Mouse (Mus musculus) liver, adult 2 months (tissue): ENCODE measurements at regions not wholly inside any gene's neighbourhood (a gene's known extent, or its start where the extent isn't known, plus 50 kb on each side); places are given as distances from the start of the nearest gene placed in this dataset.

Source experiments
- CTCF ChIP-seq: fragments of 200-500 bp; IDR thresholded peaks from 2 replicates; pipeline ENCODE4 v1.5.1; 2011; ENCODE audit warnings: low read depth, low read length, control low read depth
- POLR2A ChIP-seq: fragments of 200-500 bp; IDR thresholded peaks from 2 replicates; pipeline ENCODE4 v1.6.1; 2011; ENCODE audit warnings: low read length, control low read depth; ENCODE audit not compliant: insufficient read depth; ENCODE audit errors: extremely low read depth

GRCm38 (mm10) chr13:39326176-39326575, 365.5 kb upstream of the Slc35b3 start:
- TF ChIP-seq CTCF, result no peak
- no peak for TF ChIP-seq POLR2A
